Mouse (Mus musculus) MEL (cell line): ENCODE results near the gene Zfp949. TPM values are rescaled to one million over a fixed set of nuclear protein-coding genes. Genes with fewer than 3 reads are reported as not detected.

Experiments
- DNase-seq: peaks from one replicate; pipeline ENCODE4 v3.0.0; 2011; ENCODE audit warnings: low read depth, low spot score
- H3K27ac ChIP-seq: 2 replicates; pipeline ENCODE4 v1.5.1; 2012; ENCODE audit warnings: low read depth, mild to moderate bottlenecking, control low read depth, low read length, moderate library complexity; ENCODE audit not compliant: control insufficient read depth
- H3K27me3 ChIP-seq, 2 experiments: fragments of 150-350 bp in 1 of 2; sonication (generic) in 1 of 2; 2 replicates each; pipeline ENCODE4 v1.6.1; 2012; ENCODE audit warnings: low read length in 2 of 2, mild to moderate bottlenecking in 2 of 2, improper control_type of control experiment in 1 of 2, moderate library complexity in 1 of 2; ENCODE audit not compliant: insufficient read depth in 2 of 2, control insufficient read depth in 1 of 2
- H3K36me3 ChIP-seq, 2 experiments: 2 replicates each; pipeline ENCODE4 v1.6.1; 2012 to 2014; ENCODE audit warnings: low read length in 2 of 2, improper control_type of control experiment in 1 of 2, inconsistent platforms in 1 of 2, mild to moderate bottlenecking in 1 of 2; ENCODE audit not compliant: insufficient read depth in 2 of 2, control insufficient read depth in 1 of 2
- H3K4me1 ChIP-seq, 2 experiments: fragments of 150-350 bp in 1 of 2; sonication (generic) in 1 of 2; 2 replicates each; pipeline ENCODE4 v1.6.1; 2012; ENCODE audit warnings: low read length in 2 of 2, improper control_type of control experiment in 1 of 2, mild to moderate bottlenecking in 1 of 2; ENCODE audit not compliant: insufficient read depth in 2 of 2, control insufficient read depth in 1 of 2
- H3K4me3 ChIP-seq, 2 experiments: fragments of 150-350 bp in 1 of 2; sonication (generic) in 1 of 2; 2 replicates each; pipeline ENCODE4 v1.5.1; 2012; ENCODE audit warnings: low read depth in 2 of 2, low read length in 2 of 2, mild to moderate bottlenecking in 2 of 2, moderate library complexity in 2 of 2, control low read depth in 1 of 2, improper control_type of control experiment in 1 of 2; ENCODE audit not compliant: control insufficient read depth in 1 of 2, insufficient read depth in 1 of 2
- H3K79me2 ChIP-seq: 2 replicates; pipeline ENCODE4 v1.6.1; 2012; ENCODE audit warnings: mild to moderate bottlenecking, low read length, moderate library complexity; ENCODE audit not compliant: control insufficient read depth, poor library complexity, insufficient read depth
- H3K9ac ChIP-seq: 2 replicates; pipeline ENCODE4 v1.6.1; 2012; ENCODE audit warnings: low read depth, mild to moderate bottlenecking, control low read depth, low read length, moderate library complexity; ENCODE audit not compliant: control insufficient read depth, poor library complexity, severe bottlenecking
- H3K9me3 ChIP-seq: fragments of 150-350 bp; sonication (generic); replicated peaks from 2 replicates; pipeline ENCODE4 v1.6.1; 2012; ENCODE audit warnings: mild to moderate bottlenecking, low read length, improper control_type of control experiment, moderate library complexity; ENCODE audit not compliant: insufficient read depth
- CHD1 ChIP-seq: IDR thresholded peaks from 2 replicates; pipeline ENCODE4 v1.6.1; 2012; ENCODE audit warnings: low read depth, mild to moderate bottlenecking, inconsistent platforms, low read length, improper control_type of control experiment
- CHD2 ChIP-seq: IDR thresholded peaks from 2 replicates; pipeline ENCODE4 v1.6.1; 2011; ENCODE audit warnings: low read length, improper control_type of control experiment
- CTCF ChIP-seq, 3 experiments: IDR thresholded peaks in 2 of 3; conservative IDR thresholded peaks in 1 of 3; 2 replicates each; pipeline ENCODE4 v1.5.1; 2011 to 2012; ENCODE audit warnings: low read length in 3 of 3, low read depth in 2 of 3, mild to moderate bottlenecking in 2 of 3, improper control_type of control experiment in 1 of 3, inconsistent platforms in 1 of 3, mixed read lengths in 1 of 3, moderate library complexity in 1 of 3; ENCODE audit not compliant: control insufficient read depth in 1 of 3, insufficient read depth in 1 of 3, poor library complexity in 1 of 3, severe bottlenecking in 1 of 3
- EP300 ChIP-seq, 2 experiments: IDR thresholded peaks; 2 replicates each; pipeline ENCODE4 v1.6.1; 2011; ENCODE audit warnings: improper control_type of control experiment in 2 of 2, low read length in 2 of 2, low read depth in 1 of 2, mild to moderate bottlenecking in 1 of 2
- ETS1 ChIP-seq: IDR thresholded peaks from 2 replicates; pipeline ENCODE4 v1.6.1; 2012; ENCODE audit warnings: low read depth, mild to moderate bottlenecking, inconsistent platforms, low read length, improper control_type of control experiment, moderate library complexity
- GABPA ChIP-seq: IDR thresholded peaks from 2 replicates; pipeline ENCODE4 v1.6.1; 2012; ENCODE audit warnings: low read depth, mild to moderate bottlenecking, inconsistent platforms, low read length, improper control_type of control experiment, moderate library complexity
- GATA1 ChIP-seq: IDR thresholded peaks from 2 replicates; pipeline ENCODE4 v1.6.1; 2011; ENCODE audit warnings: low read depth, low read length, improper control_type of control experiment
- JUND ChIP-seq: IDR thresholded peaks from 2 replicates; pipeline ENCODE4 v1.6.1; 2011; ENCODE audit warnings: low read depth, mild to moderate bottlenecking, improper control_type of control experiment, low read length
- KAT2A ChIP-seq: conservative IDR thresholded peaks from 2 replicates; pipeline ENCODE4 v1.6.1; 2012; ENCODE audit warnings: low read depth, low read length, improper control_type of control experiment, inconsistent platforms
- MAX ChIP-seq: IDR thresholded peaks from 2 replicates; pipeline ENCODE4 v1.6.1; 2011; ENCODE audit warnings: low read length, improper control_type of control experiment
- MXI1 ChIP-seq: IDR thresholded peaks from 2 replicates; pipeline ENCODE4 v1.6.1; 2011; ENCODE audit warnings: mild to moderate bottlenecking, low read depth, low read length, improper control_type of control experiment
- MYB ChIP-seq: IDR thresholded peaks from 2 replicates; pipeline ENCODE4 v1.6.1; 2011; ENCODE audit warnings: mild to moderate bottlenecking, low read depth, low read length, improper control_type of control experiment
- NELFE ChIP-seq: IDR thresholded peaks from 2 replicates; pipeline ENCODE4 v1.6.1; 2011; ENCODE audit warnings: low read depth, low read length, improper control_type of control experiment
- POLR2AphosphoS2 ChIP-seq: IDR thresholded peaks from 2 replicates; pipeline ENCODE4 v1.6.1; 2011; ENCODE audit warnings: low read length, improper control_type of control experiment
- RAD21 ChIP-seq: IDR thresholded peaks from 2 replicates; pipeline ENCODE4 v1.6.1; 2011; ENCODE audit warnings: mild to moderate bottlenecking, low read depth, low read length, improper control_type of control experiment
- RCOR1 ChIP-seq: IDR thresholded peaks from 2 replicates; pipeline ENCODE4 v1.6.1; 2012; ENCODE audit warnings: low read depth, mild to moderate bottlenecking, inconsistent platforms, low read length, improper control_type of control experiment
- SIN3A ChIP-seq: IDR thresholded peaks from 2 replicates; pipeline ENCODE4 v1.6.1; 2012; ENCODE audit warnings: low read length, improper control_type of control experiment, inconsistent platforms
- TAL1 ChIP-seq: IDR thresholded peaks from 2 replicates; pipeline ENCODE4 v1.6.1; 2012; ENCODE audit warnings: mild to moderate bottlenecking, inconsistent platforms, low read length, moderate library complexity, mixed read lengths
- TBP ChIP-seq: IDR thresholded peaks from 2 replicates; pipeline ENCODE4 v1.8.0; 2011; ENCODE audit warnings: low read depth, low read length, improper control_type of control experiment
- TCF12 ChIP-seq: IDR thresholded peaks from 2 replicates; pipeline ENCODE4 v1.6.1; 2014; ENCODE audit warnings: low read depth, mild to moderate bottlenecking, inconsistent platforms, low read length, improper control_type of control experiment, moderate library complexity
- USF1 ChIP-seq: IDR thresholded peaks from 2 replicates; pipeline ENCODE4 v1.6.1; 2014; ENCODE audit warnings: low read depth, mild to moderate bottlenecking, inconsistent platforms, low read length, improper control_type of control experiment, moderate library complexity
- ZMIZ1 ChIP-seq: IDR thresholded peaks from 2 replicates; pipeline ENCODE4 v1.6.1; 2012; ENCODE audit warnings: low read depth, mild to moderate bottlenecking, inconsistent platforms, low read length, improper control_type of control experiment, moderate library complexity
- ZNF384 ChIP-seq: IDR thresholded peaks from 2 replicates; pipeline ENCODE4 v1.6.1; 2012; ENCODE audit warnings: low read depth, mild to moderate bottlenecking, inconsistent platforms, low read length, improper control_type of control experiment
- polyA plus RNA-seq, 2 experiments: library from polyadenylated mRNA; stranded (reverse) in 1 of 2; unstranded in 1 of 2; fragments of >175 nt in 1 of 2; fragments of >200 nt in 1 of 2; gene quantifications; 2 replicates each; pipeline versions ENCODE4 v1.2.1 to v1.2.4; 2012; ENCODE audit warnings: low replicate concordance in 2 of 2, low read depth in 1 of 2; ENCODE audit not compliant: insufficient read length in 2 of 2, insufficient read depth in 1 of 2, missing spikeins in 1 of 2
- total RNA-seq: library from RNA; depleted of rRNA; stranded (reverse); fragments of 300-350 nt; gene quantifications from 2 replicates; pipeline ENCODE4 v1.2.3, GENCODE M21; 2012

Gene Zfp949
- total and polyA plus RNA-seq, 3 experiments, result 4.5 to 4.6 TPM; not detected in 1

GRCm38 (mm10) chr9:88524796-88525195, 23.0 kb upstream of the Zfp949 start:
- TF ChIP-seq ETS1, result 0 out of 2 replicates have a peak, but pooled peaks have one; percentile 25
- no peak for TF ChIP-seq RCOR1
- peak in 1 of 2 experiments; percentile 31; a peak in 1 of 4 replicates for TF ChIP-seq EP300 (IDR thresholded peaks at IDR 0.05; ENCODE audit: low read depth in 1 of 2, low read length in 2 of 2)
- TF ChIP-seq TAL1, result no peak
- TF ChIP-seq POLR2AphosphoS2, result no peak
- no peak for TF ChIP-seq JUND
- TF ChIP-seq CHD2, result no peak
- peak; percentile 37; the same call in 1 of the 2 replicates for TF ChIP-seq SIN3A
- TF ChIP-seq TCF12, result 0 out of 2 replicates have a peak, but pooled peaks have one; percentile 5
- TF ChIP-seq TBP, result peak; percentile 24; the same call in 1 of the 2 replicates
- no peak for TF ChIP-seq MYB
- 0 out of 2 replicates have a peak, but pooled peaks have one; percentile 19 for TF ChIP-seq MAX
- peak; percentile 36; the same call in 1 of the 2 replicates for TF ChIP-seq MXI1
- no peak for TF ChIP-seq CTCF (IDR thresholded peaks at IDR 0.05 in 2 of 3, conservative IDR thresholded peaks at IDR 0.05 in 1 of 3; ENCODE audit: control insufficient read depth in 1 of 3, insufficient read depth in 1 of 3, low read depth in 2 of 3, low read length in 3 of 3, poor library complexity in 1 of 3, severe bottlenecking in 1 of 3)
- no peak for TF ChIP-seq CHD1
- TF ChIP-seq ZNF384, result no peak
- TF ChIP-seq KAT2A, result no peak
- H3K4me3 ChIP-seq, result no peak overlapping the region
- H3K4me1 ChIP-seq, result peaks cover 2 to 13% of the 10 kb centered on the region in 2 experiments
- DNase-seq, result peak; percentile 72
- H3K79me2 ChIP-seq, result peaks cover 25% of the 10 kb centered on the region
- peak overlapping the region; percentile 1; the same call in 1 of the 2 replicates for H3K27ac ChIP-seq
- H3K27me3 ChIP-seq, result no peaks in the 10 kb centered on the region
- H3K9me3 ChIP-seq, result no peaks in the 10 kb centered on the region
- H3K9ac ChIP-seq, result no peak overlapping the region
- H3K36me3 ChIP-seq, result peaks cover 4 to 29% of the 10 kb centered on the region in 2 experiments

GRCm38 (mm10) chr9:88525341-88525740, 22.5 kb upstream of the Zfp949 start:
- Histone ChIP-seq H3K9ac (no peak overlapping the region), H3K4me1 (peaks cover 2 to 13% of the 10 kb centered on the region in 2 experiments), H3K79me2 (peaks cover 25% of the 10 kb centered on the region), H3K27ac (no peak overlapping the region), H3K9me3 (no peaks in the 10 kb centered on the region), H3K27me3 (no peaks in the 10 kb centered on the region), H3K4me3 (no peak overlapping the region), H3K36me3 (peaks cover 4 to 28% of the 10 kb centered on the region in 2 experiments)
- no peak for TF ChIP-seq GATA1
- no peak for TF ChIP-seq TCF12
- no peak for TF ChIP-seq GABPA
- TF ChIP-seq RAD21, result no peak
- no peak for TF ChIP-seq JUND
- TF ChIP-seq ZMIZ1, result no peak
- TF ChIP-seq CHD2, result no peak
- no peak for TF ChIP-seq USF1
- TF ChIP-seq NELFE, result no peak
- DNase-seq, result no peak
